Mouse (Mus musculus): ENCODE measurements around the gene Stx8.

DNA sequence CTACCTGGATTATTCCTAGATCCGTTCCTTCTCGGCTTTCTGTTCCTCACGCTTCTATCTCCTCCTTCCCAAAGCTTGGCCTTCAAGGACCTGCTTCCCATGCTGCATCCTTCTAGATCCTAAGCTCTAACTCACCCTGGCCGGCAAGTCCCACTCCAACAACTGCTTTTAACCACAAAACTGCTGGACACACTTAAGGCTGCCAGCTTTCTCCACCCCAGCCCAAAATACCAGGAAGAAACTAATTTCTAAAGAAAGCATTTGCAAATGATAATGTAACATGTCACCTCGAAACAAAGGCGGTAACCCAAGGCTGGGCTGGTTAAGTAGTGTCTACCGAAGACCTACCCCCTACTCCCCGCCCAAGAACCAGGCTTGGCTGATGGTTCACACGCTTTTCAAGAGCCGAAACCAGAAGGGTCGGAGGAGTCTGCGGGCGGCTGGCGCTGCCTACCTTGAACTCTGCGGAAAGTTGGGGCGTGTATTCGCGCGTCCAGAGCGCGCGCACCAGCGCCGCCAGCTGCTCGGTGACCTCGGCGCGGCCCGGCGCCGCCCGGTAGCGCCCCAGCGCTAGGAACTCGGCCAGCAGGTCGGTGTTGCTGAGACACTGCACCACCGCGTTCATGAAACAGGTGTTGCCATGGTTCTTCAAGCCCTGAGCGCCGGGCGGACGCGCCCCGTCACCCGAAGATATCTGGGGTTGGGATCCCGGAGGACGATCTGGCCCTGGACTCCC lies 44.7 kb upstream of the Stx8 start:
- TF ChIP-seq CTCF (IDR thresholded peaks at IDR 0.05; ENCODE audit: low read depth, low read length) (no peak), POLR2A (IDR thresholded peaks at IDR 0.05; ENCODE audit: extremely low read depth, insufficient read depth, low read length) (no peak)
